Mouse (Mus musculus) neural tube, embryonic 11.5 days (tissue): ENCODE data around the gene Gm43517. TPM values are rescaled to one million over a fixed set of nuclear protein-coding genes. Genes with fewer than 3 reads are reported as not detected.

ENCODE experiments used
- ATAC-seq: fragments of 200-750 bp; cut with Nextera tagmentation; 2 replicates; pipeline ENCODE4 v1.8.0; 2017; ENCODE audit warnings: moderate number of reproducible peaks, mild to moderate bottlenecking, moderate TSS enrichment, moderate library complexity; ENCODE audit not compliant: insufficient read depth, low FRiP score, low TSS enrichment
- DNase-seq: peaks from one replicate; pipeline ENCODE4 v3.0.0-alpha.2; 2015; ENCODE audit warnings: low spot score
- H3K27ac ChIP-seq: fragments of 300-500 bp; sonication (generic); 2 replicates; pipeline ENCODE4 v1.5.1; 2014; ENCODE audit warnings: low read depth, mild to moderate bottlenecking, low read length
- H3K27me3 ChIP-seq: fragments of 300-500 bp; sonication (generic); 2 replicates; pipeline ENCODE4 v1.6.1; 2014; ENCODE audit warnings: mild to moderate bottlenecking, low read length, mixed read lengths; ENCODE audit not compliant: control insufficient read depth, insufficient read depth
- H3K36me3 ChIP-seq: fragments of 300-500 bp; sonication (generic); 2 replicates; pipeline ENCODE4 v1.6.1; 2014; ENCODE audit warnings: mild to moderate bottlenecking, low read length, moderate library complexity, mixed read lengths; ENCODE audit not compliant: control insufficient read depth, insufficient read depth
- H3K4me1 ChIP-seq: fragments of 300-500 bp; sonication (generic); 2 replicates; pipeline ENCODE4 v1.6.1; 2014; ENCODE audit warnings: low read length, mixed read lengths; ENCODE audit not compliant: control insufficient read depth, insufficient read depth
- H3K4me2 ChIP-seq: fragments of 300-500 bp; sonication (generic); 2 replicates; pipeline ENCODE4 v1.6.1; 2014; ENCODE audit warnings: low read depth, mild to moderate bottlenecking, moderate library complexity
- H3K4me3 ChIP-seq: fragments of 300-500 bp; sonication (generic); 2 replicates; pipeline ENCODE4 v1.5.1; 2014; ENCODE audit warnings: low read depth, low read length
- H3K9ac ChIP-seq: fragments of 300-500 bp; sonication (generic); 2 replicates; pipeline ENCODE4 v1.6.1; 2014; ENCODE audit warnings: mild to moderate bottlenecking, low read length
- H3K9me3 ChIP-seq: fragments of 300-500 bp; sonication (generic); 2 replicates; pipeline ENCODE4 v1.6.1; 2016; ENCODE audit warnings: low read length; ENCODE audit not compliant: control insufficient read depth
- WGBS: fragments of 180-500 bp; shearing (Covaris S2); extraction: QIAGEN DNeasy Blood & Tissue Kit; methylation state at CpG from one replicate; pipeline ENCODE4 v1.1.7; 2014; 5-methylcytosine and 5-hydroxymethylcytosine counted together
- polyA plus RNA-seq: library from polyadenylated mRNA; unstranded; fragments of >200 nt; fragmentation: Nextera tagmentation; extraction: Ambion mirVana; gene quantifications from 2 replicates; pipeline ENCODE4 v1.2.1, GENCODE M21; 2014

Gm43517 gene
- polyA plus RNA-seq, 1 experiment from 2014 or later: not detected

- Histone ChIP-seq H3K27me3 (peaks cover 73% of the 10 kb centered on the region), H3K36me3 (no peaks in the 10 kb centered on the region), H3K4me2 (peak overlapping the region; percentile 42), H3K4me3 (peak overlapping the region; percentile 11; the same call in 1 of the 2 replicates), H3K27ac (no peak overlapping the region), H3K4me1 (no peaks in the 10 kb centered on the region), H3K9ac (no peak overlapping the region), H3K9me3 (no peaks in the 10 kb centered on the region)
- ATAC-seq: peak; percentile 90
- DNase-seq: peak; percentile 90
- WGBS: under 1% methylated on average over 42 of the region's 42 CpGs
Observed at GRCm38 (mm10) chr12:49391305-49392040, 6.5 kb downstream of the Gm43517 start.

GRCm38 (mm10) chr12:49392041-49392390 is 7.0 kb downstream of the Gm43517 start:
- ATAC-seq (no peak), DNase-seq (no peak)
- Histone ChIP-seq H3K4me3 (no peak overlapping the region), H3K27ac (no peak overlapping the region), H3K36me3 (no peaks in the 10 kb centered on the region), H3K27me3 (peaks cover 76% of the 10 kb centered on the region), H3K4me2 (no peak overlapping the region), H3K9me3 (no peaks in the 10 kb centered on the region), H3K9ac (no peak overlapping the region), H3K4me1 (no peaks in the 10 kb centered on the region)
- WGBS: 1% methylated on average over 10 of the region's 10 CpGs

DNA sequence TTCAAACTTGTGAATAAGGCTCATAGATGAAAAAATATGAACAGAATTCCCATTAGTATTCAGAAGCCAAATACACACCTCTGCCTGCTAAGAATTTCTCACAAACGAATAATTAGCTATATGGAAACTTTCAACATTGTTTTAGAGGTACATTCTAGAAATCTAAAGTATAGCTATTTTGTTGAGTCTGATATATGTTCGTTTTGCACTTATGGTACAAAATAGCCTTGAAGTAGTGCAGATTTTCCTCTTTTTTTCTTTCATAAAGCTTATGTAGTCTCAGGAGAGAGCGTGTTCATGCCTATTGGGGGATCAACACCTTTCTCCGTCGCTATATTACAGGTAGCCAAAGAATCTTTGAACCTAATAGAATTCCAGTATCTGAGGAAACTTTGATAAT is 7.9 kb downstream of the Gm43517 start:
- DNase-seq: no peak
- Histone ChIP-seq H3K9ac (no peak overlapping the region), H3K36me3 (no peaks in the 10 kb centered on the region), H3K4me1 (no peaks in the 10 kb centered on the region), H3K27ac (no peak overlapping the region), H3K27me3 (peaks cover 81% of the 10 kb centered on the region), H3K4me2 (no peak overlapping the region), H3K4me3 (no peak overlapping the region), H3K9me3 (no peaks in the 10 kb centered on the region)
- 6% methylated on average over 5 of the region's 5 CpGs for WGBS
- ATAC-seq: no peak

DNA sequence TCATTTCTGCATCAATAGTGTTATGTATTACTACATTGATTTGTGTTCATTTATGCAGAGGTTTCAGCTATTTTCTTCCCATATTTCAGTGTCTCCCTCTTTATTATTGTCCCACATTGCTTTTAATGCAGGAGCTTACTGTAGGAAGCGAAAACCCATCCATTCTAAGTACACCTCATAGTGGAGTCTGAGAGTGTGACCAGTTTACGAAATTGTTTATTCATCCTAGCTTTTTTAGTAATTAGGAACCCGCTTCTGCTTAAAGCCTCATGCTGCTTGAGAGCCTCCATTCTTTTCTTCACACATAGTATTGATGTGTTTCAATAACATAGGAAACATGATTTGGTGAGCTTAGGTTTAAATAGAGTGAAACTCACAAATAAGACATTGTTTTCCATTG is 8.7 kb downstream of the Gm43517 start:
- WGBS: 6% methylated on average over 3 of the region's 3 CpGs
- no peak overlapping the region for H3K9ac ChIP-seq
- H3K27me3 ChIP-seq: peaks cover 83% of the 10 kb centered on the region
- H3K27ac ChIP-seq: no peak overlapping the region
- H3K4me2 ChIP-seq: no peak overlapping the region
- no peaks in the 10 kb centered on the region for H3K36me3 ChIP-seq
- ATAC-seq (no peak), DNase-seq (no peak)
- H3K9me3 ChIP-seq: no peaks in the 10 kb centered on the region
- no peaks in the 10 kb centered on the region for H3K4me1 ChIP-seq
- H3K4me3 ChIP-seq: no peak overlapping the region

- DNase-seq (no peak), ATAC-seq (no peak)
- Histone ChIP-seq H3K4me1 (no peaks in the 10 kb centered on the region), H3K4me3 (no peak overlapping the region), H3K9me3 (no peaks in the 10 kb centered on the region), H3K27me3 (peaks cover 84% of the 10 kb centered on the region), H3K4me2 (no peak overlapping the region), H3K9ac (no peak overlapping the region), H3K27ac (no peak overlapping the region), H3K36me3 (no peaks in the 10 kb centered on the region)
- 3% methylated on average over 1 of the region's 1 CpGs for WGBS
Observed at GRCm38 (mm10) chr12:49394181-49394580, 9.2 kb downstream of the Gm43517 start.

- Histone ChIP-seq H3K4me1 (no peaks in the 10 kb centered on the region), H3K27ac (no peak overlapping the region), H3K4me3 (no peak overlapping the region), H3K36me3 (no peaks in the 10 kb centered on the region), H3K9me3 (no peaks in the 10 kb centered on the region), H3K9ac (no peak overlapping the region), H3K4me2 (no peak overlapping the region), H3K27me3 (peaks cover 83% of the 10 kb centered on the region)
- WGBS: under 1% methylated on average over 17 of the region's 17 CpGs
- no peak for ATAC-seq
- DNase-seq: peak; percentile 45
Observed at GRCm38 (mm10) chr12:49394836-49395235, 9.9 kb downstream of the Gm43517 start.

GRCm38 (mm10) chr12:49395969-49396368 is 11.0 kb downstream of the Gm43517 start:
- no peak for ATAC-seq
- 16% methylated on average over 2 of the region's 2 CpGs for WGBS
- no peak overlapping the region for H3K9ac ChIP-seq
- H3K4me3 ChIP-seq: no peak overlapping the region
- no peaks in the 10 kb centered on the region for H3K36me3 ChIP-seq
- H3K27me3 ChIP-seq: peaks cover 83% of the 10 kb centered on the region
- H3K4me2 ChIP-seq: no peak overlapping the region
- no peaks in the 10 kb centered on the region for H3K9me3 ChIP-seq
- no peak overlapping the region for H3K27ac ChIP-seq
- no peaks in the 10 kb centered on the region for H3K4me1 ChIP-seq
- DNase-seq: no peak

DNA sequence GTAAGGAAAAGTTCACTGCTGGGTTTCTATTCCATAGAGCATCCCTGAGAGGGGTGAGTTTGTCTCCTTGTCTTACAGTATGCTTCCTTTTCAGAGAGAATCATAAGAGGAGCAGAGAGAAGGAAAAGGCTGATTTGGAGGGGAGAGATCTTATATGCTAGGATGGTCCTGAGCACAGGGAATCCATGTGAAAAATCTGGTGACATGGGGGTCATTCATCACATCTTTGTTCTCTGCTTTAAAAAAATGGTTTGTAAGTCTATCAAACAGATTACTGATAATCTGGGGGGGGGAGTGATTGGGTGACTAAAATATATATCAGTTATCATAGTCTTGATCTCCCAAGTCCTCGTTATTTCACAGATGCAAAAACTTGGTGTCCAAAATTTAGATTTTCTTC is 11.8 kb downstream of the Gm43517 start:
- DNase-seq (no peak), ATAC-seq (no peak)
- Histone ChIP-seq H3K27ac (no peak overlapping the region), H3K4me2 (no peak overlapping the region), H3K9ac (no peak overlapping the region), H3K4me1 (peaks cover 3% of the 10 kb centered on the region; the same call in 1 of the 2 replicates), H3K4me3 (no peak overlapping the region), H3K9me3 (no peaks in the 10 kb centered on the region), H3K27me3 (peaks cover 83% of the 10 kb centered on the region), H3K36me3 (no peaks in the 10 kb centered on the region)
- 35% methylated on average over 1 of the region's 1 CpGs for WGBS

- peaks cover 77% of the 10 kb centered on the region for H3K27me3 ChIP-seq
- H3K9ac ChIP-seq: no peak overlapping the region
- WGBS: 26% methylated on average over 4 of the region's 4 CpGs
- no peak overlapping the region for H3K4me3 ChIP-seq
- no peaks in the 10 kb centered on the region for H3K9me3 ChIP-seq
- no peak overlapping the region for H3K27ac ChIP-seq
- peaks cover 3% of the 10 kb centered on the region; the same call in 1 of the 2 replicates for H3K4me1 ChIP-seq
- H3K4me2 ChIP-seq: no peak overlapping the region
- no peaks in the 10 kb centered on the region for H3K36me3 ChIP-seq
- ATAC-seq (no peak), DNase-seq (no peak)
Observed at GRCm38 (mm10) chr12:49397443-49398162, 12.6 kb downstream of the Gm43517 start.
